ENCODE assay signal across 16 mouse cellular contexts in genomic region chr6:139966684-139967083, GRCm38 (mm10).
DNase-seq lines count a peak whose midpoint lies in the region; ATAC-seq and TF ChIP-seq lines count a peak whose summit lies in the region.
"Had no signal": no experiment of that assay in that cellular context is flagged by ENCODE, and none has a peak within 500 bp of the region (broad histone marks: within the 10 kb centered on the region; RNA-seq: fewer than 3 reads in every experiment).

No protein-coding gene starts in this region.

- WGBS in neural tube, embryonic 12.5 days: 35% methylated on average over 6 of the region's 6 CpGs
- WGBS in forebrain, embryonic 16.5 days: 26% methylated on average over 6 of the region's 6 CpGs
- WGBS in liver, postnatal 0 days (ENCODE audit: insufficient replicate concordance): 62% methylated on average over 6 of the region's 6 CpGs

- H3K9me3 ChIP-seq in neural tube, embryonic 12.5 days: no peaks in the 10 kb centered on the region
- H3K9me3 ChIP-seq in forebrain, embryonic 16.5 days (ENCODE audit: control insufficient read depth, low read length): no peaks in the 10 kb centered on the region
- no peaks in the 10 kb centered on the region for H3K9me3 ChIP-seq in liver, postnatal 0 days (ENCODE audit: low read length)
- H3K9me3 ChIP-seq: limb, embryonic 15.5 days had no signal

- no peaks in the 10 kb centered on the region for H3K4me1 ChIP-seq in neural tube, embryonic 12.5 days
- H3K4me1 ChIP-seq in forebrain, embryonic 16.5 days (replicated peaks; ENCODE audit: control insufficient read depth, insufficient read depth, low read length): peaks cover 3% of the 10 kb centered on the region
- H3K4me1 ChIP-seq in liver, postnatal 0 days (ENCODE audit: insufficient read depth): 0 out of 2 replicates have a peak, but pooled peaks cover 3% of the 10 kb centered on the region
- H3K4me1 ChIP-seq: limb, embryonic 15.5 days; megakaryocyte, embryonic 14.5 days had no signal

- no peaks in the 10 kb centered on the region for H3K27me3 ChIP-seq in neural tube, embryonic 12.5 days (replicated peaks)
- H3K27me3 ChIP-seq in forebrain, embryonic 16.5 days (replicated peaks; ENCODE audit: control insufficient read depth, insufficient read depth, low read length): no peaks in the 10 kb centered on the region
- H3K27me3 ChIP-seq in liver, postnatal 0 days (ENCODE audit: insufficient read depth, low read length): no peaks in the 10 kb centered on the region
- H3K27me3 ChIP-seq: limb, embryonic 15.5 days; megakaryocyte, embryonic 14.5 days had no signal

- DNase-seq in neural tube, embryonic 10.5 days (ENCODE audit: extremely low spot score, low spot score): no peak
- peak; percentile 25 for DNase-seq in mesoderm, embryonic 11.5 days (ENCODE audit: low read depth, low spot score)
- peak; percentile 23 for DNase-seq in retina, postnatal 1 day
- no peak for DNase-seq in spleen, postnatal 10 days (ENCODE audit: low spot score in 2 of 2)
- DNase-seq in liver, postnatal 0 days: no peak
- DNase-seq: cerebellum, postnatal 25 days; heart, postnatal 4 days; layer of hippocampus, adult 9-11 months; lung, embryonic 14.5 days; spleen, adult 18-20 months had no signal

- H3K4me2 ChIP-seq in neural tube, embryonic 12.5 days (replicated peaks): no peak overlapping the region
- no peak overlapping the region for H3K4me2 ChIP-seq in forebrain, embryonic 16.5 days (ENCODE audit: low read length)
- no peak overlapping the region for H3K4me2 ChIP-seq in liver, postnatal 0 days (ENCODE audit: low read depth, low read length)
- H3K4me2 ChIP-seq: heart, embryonic 11.5 days; limb, embryonic 15.5 days; lung, embryonic 14.5 days had no signal

- H3K4me3 ChIP-seq in neural tube, embryonic 12.5 days: no peak overlapping the region
- no peak overlapping the region for H3K4me3 ChIP-seq in forebrain, embryonic 16.5 days (replicated peaks; ENCODE audit: low read length)
- H3K4me3 ChIP-seq in liver, postnatal 0 days (ENCODE audit: low read depth, low read length): no peak overlapping the region
- H3K4me3 ChIP-seq: limb, embryonic 15.5 days; megakaryocyte, embryonic 14.5 days had no signal

- no peak for TF ChIP-seq EP300 in liver, postnatal 0 days (IDR thresholded peaks at IDR 0.05; ENCODE audit: low read depth)

- no peak for TF ChIP-seq CTCF in liver, postnatal 0 days (IDR thresholded peaks at IDR 0.05; ENCODE audit: low read depth)

- peak; percentile 67; the same call in 1 of the 2 replicates for ATAC-seq in neural tube, embryonic 12.5 days (ENCODE audit: low FRiP score, low read depth)
- peak; percentile 91 for ATAC-seq in forebrain, embryonic 16.5 days
- ATAC-seq in liver, postnatal 0 days: no peak

- no peaks in the 10 kb centered on the region for H3K36me3 ChIP-seq in neural tube, embryonic 12.5 days
- H3K36me3 ChIP-seq in forebrain, embryonic 16.5 days (ENCODE audit: control insufficient read depth, insufficient read depth): no peaks in the 10 kb centered on the region
- H3K36me3 ChIP-seq in liver, postnatal 0 days (replicated peaks; ENCODE audit: insufficient read depth, low read length): no peaks in the 10 kb centered on the region
- H3K36me3 ChIP-seq: limb, embryonic 15.5 days had no signal

- no peak overlapping the region for H3K27ac ChIP-seq in neural tube, embryonic 12.5 days
- H3K27ac ChIP-seq in forebrain, embryonic 16.5 days (ENCODE audit: low read length): no peak overlapping the region
- H3K27ac ChIP-seq in liver, postnatal 0 days (ENCODE audit: low read depth): no peak overlapping the region
- H3K27ac ChIP-seq: kidney, postnatal 0 days; limb, embryonic 15.5 days had no signal

- H3K9ac ChIP-seq in neural tube, embryonic 12.5 days: no peak overlapping the region
- no peak overlapping the region for H3K9ac ChIP-seq in forebrain, embryonic 16.5 days (replicated peaks; ENCODE audit: low read depth, low read length)
- no peak overlapping the region for H3K9ac ChIP-seq in liver, postnatal 0 days (replicated peaks)
- H3K9ac ChIP-seq: limb, embryonic 15.5 days; lung, embryonic 14.5 days had no signal

Comparison
In these comparisons a context has a peak if more than half of its experiments do, and no peak if none do; other contexts are left out.
1. DNase-seq: peak in mesoderm, embryonic 11.5 days (single experiment) and retina, postnatal 1 day (single experiment); none in neural tube, embryonic 10.5 days (single experiment), spleen, postnatal 10 days (0 of 2) and liver, postnatal 0 days (single experiment).